Mouse (Mus musculus): ENCODE measurements around the gene Med12l. TPM values are rescaled to one million over a fixed set of nuclear protein-coding genes. Genes with fewer than 3 reads are reported as not detected.

Gene Med12l
- total RNA-seq (2012; rRNA removed) = 2.6 and 3.6 TPM in 2 replicates

DNA sequence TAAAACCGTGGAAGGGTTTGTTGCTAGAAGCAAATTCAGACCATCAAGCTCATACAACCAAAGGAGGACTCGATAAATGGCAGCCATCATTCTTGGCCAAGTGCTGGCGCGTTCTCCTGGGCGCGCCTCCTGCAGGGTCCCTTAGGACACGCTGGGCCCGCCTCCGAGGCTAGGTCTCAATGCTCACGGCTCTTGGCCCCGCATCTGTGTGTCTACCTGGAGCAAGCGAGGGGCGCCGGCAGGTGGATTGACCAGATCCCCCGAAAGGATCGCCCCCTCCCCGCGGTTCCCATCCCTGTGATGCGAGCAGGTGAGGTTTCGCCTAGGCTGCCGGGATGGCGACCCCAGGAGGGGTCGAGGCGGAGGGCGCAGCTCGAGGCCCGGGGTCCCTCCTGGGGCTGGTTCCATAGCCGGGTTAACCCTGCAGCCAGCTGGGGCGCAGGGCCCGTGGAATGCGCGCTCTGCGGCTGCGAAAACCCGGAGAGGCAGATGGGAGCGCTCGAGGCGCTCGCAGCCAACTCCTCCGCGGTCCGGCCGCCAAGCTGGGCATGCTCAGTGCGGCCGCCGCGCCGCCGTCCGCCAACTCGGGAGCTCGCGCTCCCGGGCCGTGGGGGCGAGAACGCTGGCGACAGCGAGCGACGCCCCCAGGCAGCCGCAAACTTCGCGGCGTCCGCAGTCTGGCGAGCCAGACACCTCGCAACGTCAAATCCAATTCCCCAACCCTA, at the start of gene Med12l:
Gene Med12l, plus strand, starts transcription at position 555 of the 725 bp plus-strand sequence.
- Histone ChIP-seq H3K4me1 (ENCODE audit: control insufficient read depth in 2 of 2, insufficient read depth in 2 of 2, low read length in 2 of 2, poor library complexity in 1 of 2) (peaks cover 0 to 2% of the 10 kb centered on the region in 2 experiments; a peak in 1 of 4 replicates), H3K36me3 (ENCODE audit: control insufficient read depth, insufficient read depth, low read length, poor library complexity, severe bottlenecking) (no peaks in the 10 kb centered on the region), H3K9me3 (ENCODE audit: control insufficient read depth, insufficient read depth, low read depth, low read length) (no peaks in the 10 kb centered on the region), H3K4me3 (ENCODE audit: insufficient read depth in 1 of 2, low read depth in 1 of 2, low read length in 2 of 2, poor library complexity in 1 of 2, severe bottlenecking in 1 of 2) (peak within 1 kb of the TSS; percentile 72 to 78), H3K9ac (ENCODE audit: insufficient read depth, low read depth, low read length, poor library complexity, severe bottlenecking) (peak within 1 kb of the TSS; percentile 70), H3K27ac (ENCODE audit: insufficient read depth, low read depth, low read length, poor library complexity, severe bottlenecking) (no peak within 1 kb of the TSS)
- peak; percentile 36 for DNase-seq (ENCODE audit: low read depth, low spot score)
- TF ChIP-seq HCFC1 (IDR thresholded peaks at IDR 0.05; ENCODE audit: borderline replicate concordance, insufficient read depth, low read length) (no peak), MAFK (IDR thresholded peaks at IDR 0.05; ENCODE audit: insufficient read depth, low read depth, low read length) (no peak), CHD2 (IDR thresholded peaks at IDR 0.05; ENCODE audit: low read depth, low read length) (no peak)
- in situ Hi-C loops (cut with MboI; ENCODE audit: low sequenced_read_pairs in 2 of 2, unreplicated experiment in 2 of 2) = no loop called here

DNA sequence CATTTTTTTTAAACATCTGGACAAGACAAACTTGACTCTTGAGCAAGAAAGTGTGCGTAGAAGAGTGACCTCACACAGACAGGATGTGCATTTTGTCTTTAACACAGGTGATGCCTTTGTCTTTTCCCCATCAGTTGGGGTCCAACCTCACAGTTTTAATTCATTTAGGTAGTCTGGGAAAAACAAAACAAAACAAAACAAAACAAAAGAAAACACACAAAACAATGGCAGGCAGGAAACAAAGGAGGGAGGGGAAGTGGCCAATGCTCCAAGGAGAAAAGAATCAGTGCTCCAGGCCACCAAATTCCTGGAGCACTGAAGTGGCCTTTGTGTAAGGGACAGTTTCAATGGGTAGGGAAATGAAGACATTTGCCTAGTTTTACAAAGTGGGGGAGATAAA, 44.5 kb upstream of the Med12l start:
- Histone ChIP-seq H3K9ac (ENCODE audit: insufficient read depth, low read depth, low read length, poor library complexity, severe bottlenecking) (no peak overlapping the region), H3K4me1 (ENCODE audit: control insufficient read depth in 2 of 2, insufficient read depth in 2 of 2, low read length in 2 of 2, poor library complexity in 1 of 2) (peaks cover 2% of the 10 kb centered on the region in 2 experiments; a peak in 1 of 4 replicates), H3K27ac (ENCODE audit: insufficient read depth, low read depth, low read length, poor library complexity, severe bottlenecking) (no peak overlapping the region), H3K36me3 (ENCODE audit: control insufficient read depth, insufficient read depth, low read length, poor library complexity, severe bottlenecking) (no peaks in the 10 kb centered on the region), H3K9me3 (ENCODE audit: control insufficient read depth, insufficient read depth, low read depth, low read length) (no peaks in the 10 kb centered on the region), H3K4me3 (ENCODE audit: insufficient read depth in 1 of 2, low read depth in 1 of 2, low read length in 2 of 2, poor library complexity in 1 of 2, severe bottlenecking in 1 of 2) (no peak overlapping the region)
- peak; percentile 40 for DNase-seq (ENCODE audit: low read depth, low spot score)
- in situ Hi-C loops (cut with MboI; ENCODE audit: low sequenced_read_pairs in 2 of 2, unreplicated experiment in 2 of 2) = no loop called here
- TF ChIP-seq CHD2 (IDR thresholded peaks at IDR 0.05; ENCODE audit: low read depth, low read length) (no peak), ZC3H11A (IDR thresholded peaks at IDR 0.05; ENCODE audit: borderline replicate concordance, low read depth, low read length) (no peak), ZNF384 (IDR thresholded peaks at IDR 0.05; ENCODE audit: low read depth, low read length) (no peak), HCFC1 (IDR thresholded peaks at IDR 0.05; ENCODE audit: borderline replicate concordance, insufficient read depth, low read length) (no peak), MAFK (IDR thresholded peaks at IDR 0.05; ENCODE audit: insufficient read depth, low read depth, low read length) (no peak)

DNA sequence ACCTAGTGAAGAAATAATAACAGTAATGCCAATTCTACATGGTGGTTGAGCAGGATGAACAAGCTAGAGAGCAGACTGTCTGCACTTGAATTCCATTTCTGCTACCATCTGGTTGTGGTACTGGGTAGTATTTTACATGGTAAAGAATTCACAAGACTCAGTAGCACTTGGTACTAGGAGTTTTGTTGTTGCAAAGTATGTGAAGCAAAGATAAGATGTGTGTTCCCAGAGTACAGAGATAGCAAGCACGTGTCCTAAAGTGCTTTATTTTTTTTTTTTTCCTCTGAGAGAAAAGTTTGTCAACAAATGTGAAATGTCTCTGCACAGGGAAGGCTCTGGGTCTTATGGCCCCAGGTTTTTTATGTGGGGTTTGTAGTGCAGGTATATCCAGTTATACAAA, 28.2 kb upstream of the Med12l start:
- no peaks in the 10 kb centered on the region for H3K4me1 ChIP-seq (ENCODE audit: control insufficient read depth in 2 of 2, insufficient read depth in 2 of 2, low read length in 2 of 2, poor library complexity in 1 of 2)
- H3K36me3 ChIP-seq (ENCODE audit: control insufficient read depth, insufficient read depth, low read length, poor library complexity, severe bottlenecking) = no peaks in the 10 kb centered on the region
- TF ChIP-seq HCFC1 (IDR thresholded peaks at IDR 0.05; ENCODE audit: borderline replicate concordance, insufficient read depth, low read length) (no peak), ZC3H11A (IDR thresholded peaks at IDR 0.05; ENCODE audit: borderline replicate concordance, low read depth, low read length) (no peak), CHD2 (IDR thresholded peaks at IDR 0.05; ENCODE audit: low read depth, low read length) (no peak), MAFK (IDR thresholded peaks at IDR 0.05; ENCODE audit: insufficient read depth, low read depth, low read length) (no peak), ZNF384 (IDR thresholded peaks at IDR 0.05; ENCODE audit: low read depth, low read length) (no peak)
- in situ Hi-C loops (cut with MboI; ENCODE audit: low sequenced_read_pairs in 2 of 2, unreplicated experiment in 2 of 2) = no loop called here
- no peak overlapping the region for H3K9ac ChIP-seq (ENCODE audit: insufficient read depth, low read depth, low read length, poor library complexity, severe bottlenecking)
- no peak overlapping the region for H3K4me3 ChIP-seq (ENCODE audit: insufficient read depth in 1 of 2, low read depth in 1 of 2, low read length in 2 of 2, poor library complexity in 1 of 2, severe bottlenecking in 1 of 2)
- H3K27ac ChIP-seq (ENCODE audit: insufficient read depth, low read depth, low read length, poor library complexity, severe bottlenecking) = no peak overlapping the region
- no peaks in the 10 kb centered on the region for H3K9me3 ChIP-seq (ENCODE audit: control insufficient read depth, insufficient read depth, low read depth, low read length)
- no peak for DNase-seq (ENCODE audit: low read depth, low spot score)

DNA sequence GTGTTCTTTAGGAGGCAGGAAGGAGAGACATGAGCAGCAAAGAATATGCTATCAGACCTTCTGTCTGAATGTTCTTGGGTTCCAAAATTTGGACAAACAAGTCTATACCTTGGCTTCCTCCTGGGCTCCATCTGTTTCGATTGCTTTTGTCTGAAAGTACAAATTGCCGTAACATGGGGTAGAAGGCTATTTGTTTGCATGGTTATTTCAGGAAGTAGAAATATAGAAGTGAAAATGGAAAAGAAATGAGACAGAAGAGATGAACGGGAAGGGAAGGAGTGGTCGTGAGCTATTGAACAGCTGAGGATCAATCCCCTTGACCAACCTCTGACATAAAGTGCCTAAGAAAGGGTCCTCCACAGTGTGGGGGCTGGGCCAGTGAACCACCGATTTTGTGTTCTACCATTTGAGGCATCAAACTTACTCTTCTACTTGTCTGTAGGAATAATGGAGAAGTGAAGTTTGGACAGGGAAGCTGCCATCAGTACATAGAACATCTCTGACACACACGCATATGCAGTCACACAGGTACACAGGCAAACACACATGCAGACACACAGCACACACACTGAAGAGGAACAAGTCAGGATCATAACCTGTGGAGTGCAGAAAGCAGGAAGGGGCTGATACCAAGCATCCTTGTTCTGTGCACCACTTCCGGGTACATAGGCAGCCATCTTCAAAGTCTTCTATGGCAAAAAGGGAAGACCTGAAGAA, 27.6 kb upstream of the Med12l start:
- Histone ChIP-seq H3K36me3 (ENCODE audit: control insufficient read depth, insufficient read depth, low read length, poor library complexity, severe bottlenecking) (no peaks in the 10 kb centered on the region), H3K4me3 (ENCODE audit: insufficient read depth in 1 of 2, low read depth in 1 of 2, low read length in 2 of 2, poor library complexity in 1 of 2, severe bottlenecking in 1 of 2) (no peak overlapping the region), H3K27ac (ENCODE audit: insufficient read depth, low read depth, low read length, poor library complexity, severe bottlenecking) (no peak overlapping the region), H3K4me1 (ENCODE audit: control insufficient read depth in 2 of 2, insufficient read depth in 2 of 2, low read length in 2 of 2, poor library complexity in 1 of 2) (no peaks in the 10 kb centered on the region), H3K9ac (ENCODE audit: insufficient read depth, low read depth, low read length, poor library complexity, severe bottlenecking) (no peak overlapping the region), H3K9me3 (ENCODE audit: control insufficient read depth, insufficient read depth, low read depth, low read length) (no peaks in the 10 kb centered on the region)
- in situ Hi-C loops (cut with MboI; ENCODE audit: low sequenced_read_pairs in 2 of 2, unreplicated experiment in 2 of 2) = no loop called here
- TF ChIP-seq HCFC1 (IDR thresholded peaks at IDR 0.05; ENCODE audit: borderline replicate concordance, insufficient read depth, low read length) = no peak
- TF ChIP-seq CHD2 (IDR thresholded peaks at IDR 0.05; ENCODE audit: low read depth, low read length) = no peak
- TF ChIP-seq MAFK (IDR thresholded peaks at IDR 0.05; ENCODE audit: insufficient read depth, low read depth, low read length) = no peak
- no peak for DNase-seq (ENCODE audit: low read depth, low spot score)

All from ES-E14 (cell line).